Mouse (Mus musculus): ENCODE data around the gene Camta1.

Gene Camta1

GRCm38 (mm10) chr4:151732668-151733067, 129.0 kb downstream of the Camta1 start:
- no peak for DNase-seq

DNA sequence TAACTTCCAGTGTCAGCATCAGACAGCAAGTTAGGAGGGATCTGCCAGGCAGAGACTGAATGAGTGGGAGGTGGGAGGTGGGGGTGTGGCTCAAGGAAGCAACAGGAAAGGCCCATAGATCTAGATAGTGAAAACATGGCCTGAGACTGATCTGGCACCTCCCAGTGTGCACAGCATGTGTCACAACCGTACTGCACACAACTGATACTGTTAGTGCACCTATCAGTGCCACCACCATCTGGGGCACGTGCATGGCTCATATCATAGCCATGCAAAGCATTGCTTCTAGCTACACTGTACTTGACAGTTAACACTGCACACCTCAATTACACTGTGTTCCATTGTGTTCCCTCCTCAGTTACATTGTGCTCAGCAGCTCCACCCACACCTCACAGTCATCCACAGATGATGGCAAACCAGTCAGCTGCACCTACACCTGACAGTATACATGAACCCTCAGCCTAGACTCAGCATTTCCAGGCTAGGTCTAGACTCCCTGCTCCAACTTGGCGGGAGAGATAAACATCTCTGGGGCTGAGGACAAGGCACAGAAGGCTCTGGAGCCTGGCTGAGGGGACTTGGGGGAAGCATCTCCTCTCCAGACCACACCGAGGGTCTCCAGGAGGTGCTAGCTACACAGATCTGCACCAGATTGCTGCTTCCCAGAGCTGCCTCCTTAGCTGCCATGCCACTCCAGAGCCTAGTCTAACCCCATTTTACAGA, 131.5 kb downstream of the Camta1 start:
- no peak for DNase-seq

DNA sequence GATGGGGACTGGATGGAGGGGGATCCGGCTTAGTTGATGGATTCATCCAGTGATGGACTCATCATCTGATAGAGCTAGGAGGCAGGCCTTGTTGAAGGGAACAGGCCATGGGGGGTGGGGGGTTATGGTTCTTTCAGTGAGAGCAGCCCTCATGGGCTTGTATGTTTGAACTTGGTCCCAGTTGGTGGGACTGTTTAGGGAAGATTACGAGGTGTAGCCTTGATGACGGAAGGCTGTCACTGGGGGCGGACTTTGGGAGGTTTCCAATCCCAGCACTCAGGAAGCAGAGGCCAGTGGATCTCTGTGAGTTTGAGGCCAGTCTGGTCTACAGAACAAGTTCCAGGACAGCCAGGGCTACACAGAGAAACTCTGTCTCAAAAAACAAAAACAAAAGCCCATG, 132.6 kb downstream of the Camta1 start:
- DNase-seq, result no peak

GRCm38 (mm10) chr4:151728391-151729065, 133.1 kb downstream of the Camta1 start:
- DNase-seq, result no peak

DNA sequence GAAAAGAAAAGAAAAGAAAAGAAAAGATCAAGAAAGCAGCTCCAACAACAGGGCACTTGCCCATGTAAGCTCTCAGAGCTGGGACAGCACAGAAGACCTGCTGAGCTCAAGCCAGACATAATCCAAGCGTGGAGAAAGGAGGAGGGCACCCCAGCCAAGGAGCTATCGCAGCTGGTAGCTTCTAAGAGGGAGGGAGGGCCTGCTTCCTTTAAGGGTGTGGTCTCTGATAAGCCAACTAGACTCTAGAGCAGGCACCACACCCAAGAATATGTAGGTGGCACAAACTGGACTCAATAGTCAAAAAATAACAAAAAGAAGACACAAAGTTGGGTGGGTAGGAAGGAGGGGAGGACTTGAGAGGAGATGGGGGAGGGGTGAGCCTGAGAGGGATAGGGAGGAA, 135.3 kb downstream of the Camta1 start:
- no peak for DNase-seq

- no peak for DNase-seq
Observed at GRCm38 (mm10) chr4:151724897-151725296, 136.8 kb downstream of the Camta1 start.

DNA sequence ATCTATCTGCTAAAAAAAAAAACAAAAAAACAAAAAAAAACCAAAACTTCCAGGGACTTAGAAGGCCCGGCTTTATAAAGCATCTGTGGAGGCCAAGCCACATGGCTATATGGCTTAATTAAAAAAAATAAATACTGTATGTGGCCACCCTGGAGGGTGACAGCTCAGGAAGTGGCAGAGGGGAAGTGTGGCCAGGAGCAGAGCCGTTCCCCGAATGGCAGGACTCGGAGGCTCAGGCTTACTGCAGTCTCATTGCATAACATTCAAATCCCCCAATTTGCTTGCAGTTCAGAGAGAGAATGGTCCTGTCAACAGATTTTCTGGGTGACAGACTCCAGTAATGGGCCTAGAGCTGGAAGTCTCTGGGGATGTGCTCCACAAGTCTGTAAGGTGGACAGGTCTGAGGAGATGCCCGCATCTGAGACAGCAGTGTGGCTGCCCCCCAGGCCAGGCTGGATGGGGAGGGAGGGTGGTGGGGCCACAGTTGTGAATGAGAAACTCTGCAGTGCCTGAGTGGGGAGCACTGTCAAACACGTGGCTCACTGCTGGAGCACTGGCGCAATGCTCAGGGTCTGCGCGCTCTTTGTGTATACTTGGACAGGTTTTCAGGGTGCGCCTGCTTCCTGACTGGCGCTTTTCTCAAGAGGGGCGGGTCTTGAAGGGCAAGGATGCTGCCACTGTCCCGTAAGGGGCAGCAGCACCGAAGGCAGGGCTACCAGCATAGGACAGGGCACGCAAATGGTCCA, 140.8 kb downstream of the Camta1 start:
- DNase-seq, result no peak

GRCm38 (mm10) chr4:151718866-151719475, 142.7 kb downstream of the Camta1 start:
- DNase-seq, result no peak

DNA sequence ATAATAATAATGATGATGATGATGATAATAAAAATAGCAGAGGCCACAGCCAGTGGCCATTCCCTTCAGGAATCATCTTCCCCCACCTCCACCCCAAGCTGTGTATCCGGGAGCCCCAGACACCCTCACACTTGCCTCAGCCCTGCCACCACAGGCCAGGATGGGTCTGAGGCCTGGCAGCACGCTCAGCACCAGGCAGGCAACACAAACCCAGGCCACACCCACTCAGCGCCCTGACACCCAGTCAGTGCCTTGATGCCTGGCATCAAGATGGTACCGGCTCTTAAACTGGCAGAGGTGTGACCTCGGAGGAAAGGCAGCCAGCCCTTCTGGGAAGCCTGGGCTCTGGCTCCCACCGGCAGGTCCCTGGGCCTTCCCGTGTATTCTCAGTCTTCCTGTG, 143.8 kb downstream of the Camta1 start:
- no peak for DNase-seq

- DNase-seq, result no peak
Observed at GRCm38 (mm10) chr4:151713714-151714113, 148.0 kb downstream of the Camta1 start.

DNA sequence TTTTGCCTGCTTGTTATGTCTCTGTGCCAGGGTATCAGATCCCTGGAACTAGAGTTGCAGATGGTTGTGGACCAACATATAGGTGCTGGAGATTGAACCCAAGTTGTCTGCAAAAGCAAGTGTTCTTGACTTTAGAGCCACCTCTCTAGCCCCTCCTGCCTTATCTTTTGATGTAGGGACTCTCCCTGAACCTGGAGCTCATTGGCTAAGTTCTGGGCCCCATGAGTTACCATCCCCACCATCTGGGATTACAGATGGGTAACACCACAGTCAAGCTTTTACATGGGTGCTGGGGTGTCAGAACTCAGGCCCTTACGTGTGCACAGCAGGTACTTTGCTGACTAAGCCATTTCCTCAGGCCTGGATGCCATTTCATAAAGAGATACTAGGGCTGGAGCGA, 150.3 kb downstream of the Camta1 start:
- DNase-seq, result no peak

DNA sequence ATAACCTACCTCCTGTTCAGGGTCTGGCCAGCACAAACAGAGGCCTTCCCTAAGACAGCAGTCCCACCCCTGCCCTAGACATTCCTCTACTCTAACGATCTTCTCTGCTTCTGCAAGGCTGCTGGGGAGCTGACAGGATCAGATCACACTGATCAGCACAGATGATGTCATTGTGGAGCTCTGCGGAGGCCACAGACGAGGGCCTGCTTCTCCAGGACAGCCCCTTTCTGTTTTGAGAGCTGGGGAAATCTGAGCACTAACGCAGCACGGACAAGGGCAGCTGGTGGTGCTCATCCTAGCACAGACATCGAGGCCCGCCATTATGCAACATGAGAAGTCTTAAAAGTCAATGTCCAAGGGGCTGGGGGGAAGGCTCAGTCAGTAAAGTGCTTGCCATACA, 151.2 kb downstream of the Camta1 start:
- DNase-seq, result no peak

- DNase-seq, result peak; percentile 58
Observed at GRCm38 (mm10) chr4:151709269-151709668, 152.4 kb downstream of the Camta1 start.

DNA sequence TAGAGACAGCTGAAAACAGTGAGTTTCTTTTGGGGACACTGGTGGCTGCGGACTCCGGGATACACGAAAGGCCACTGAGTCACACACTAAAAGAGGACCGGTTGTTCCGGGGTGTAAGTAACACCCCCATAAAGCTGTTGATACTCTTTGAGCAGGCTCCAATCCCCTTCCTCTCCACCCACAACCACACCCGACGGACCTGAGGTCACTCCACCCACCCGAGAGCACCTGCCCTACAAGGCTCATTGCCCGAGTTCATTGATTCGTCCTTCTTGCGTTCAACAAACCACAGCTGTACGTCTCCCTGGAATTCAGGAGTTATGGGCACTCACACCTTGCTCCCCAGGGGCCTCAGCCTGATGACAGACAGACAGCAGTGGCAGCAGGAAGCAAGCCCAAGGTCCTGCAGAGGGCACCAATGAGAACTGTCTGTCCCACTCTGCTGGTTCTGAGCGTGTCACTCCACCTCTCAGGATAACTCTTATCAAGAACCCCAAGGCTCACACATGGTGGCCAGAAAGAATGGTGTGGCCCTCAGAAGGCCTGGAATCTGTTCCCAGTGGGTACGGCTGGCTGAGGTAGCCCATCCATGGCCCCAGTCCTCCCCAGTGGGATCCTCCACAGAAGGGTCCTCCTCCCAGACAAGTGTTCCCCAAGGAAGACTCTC, 158.5 kb downstream of the Camta1 start:
- DNase-seq, result no peak

- no peak for DNase-seq
Observed at GRCm38 (mm10) chr4:151702463-151702862, 159.2 kb downstream of the Camta1 start.

DNA sequence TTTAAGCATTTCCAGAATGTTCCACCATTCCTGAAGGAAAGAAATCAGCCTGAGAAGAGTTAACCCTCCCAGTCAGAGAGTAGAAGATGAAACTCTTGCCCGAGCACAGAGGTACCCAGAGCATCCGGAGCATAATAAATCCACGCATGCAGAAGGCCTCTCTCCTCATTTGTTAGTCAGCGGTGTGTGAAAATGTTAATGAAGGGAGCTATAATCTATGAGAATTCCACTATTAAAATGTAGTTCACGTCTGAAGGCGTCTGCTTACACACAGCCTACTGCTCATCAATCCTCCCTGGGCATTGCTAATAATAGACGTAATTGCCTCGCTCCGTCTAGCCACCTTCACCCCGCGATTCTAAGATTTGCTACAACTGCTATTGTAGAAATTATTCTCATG, 165.7 kb downstream of the Camta1 start:
- DNase-seq, result no peak

DNA sequence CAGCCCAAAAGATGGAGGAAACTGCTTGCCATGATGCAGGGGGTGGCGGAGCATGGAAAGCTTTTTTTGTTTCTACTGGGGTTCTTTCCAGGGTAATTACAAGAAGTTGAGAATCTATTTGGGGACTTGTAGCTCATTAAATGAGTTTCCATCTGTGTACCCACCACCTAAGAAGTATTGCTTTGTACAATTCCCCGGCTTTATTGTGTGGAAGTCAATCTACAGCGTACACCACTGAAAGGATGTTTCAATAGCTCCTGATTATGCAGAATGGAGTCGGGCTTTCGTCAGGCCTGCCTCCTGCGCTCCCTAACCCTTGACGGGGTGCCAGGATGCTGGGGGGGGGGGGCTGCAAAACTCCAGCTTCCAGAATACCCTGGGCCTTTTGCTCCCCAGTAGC, 167.1 kb downstream of the Camta1 start:
- no peak for DNase-seq

DNA sequence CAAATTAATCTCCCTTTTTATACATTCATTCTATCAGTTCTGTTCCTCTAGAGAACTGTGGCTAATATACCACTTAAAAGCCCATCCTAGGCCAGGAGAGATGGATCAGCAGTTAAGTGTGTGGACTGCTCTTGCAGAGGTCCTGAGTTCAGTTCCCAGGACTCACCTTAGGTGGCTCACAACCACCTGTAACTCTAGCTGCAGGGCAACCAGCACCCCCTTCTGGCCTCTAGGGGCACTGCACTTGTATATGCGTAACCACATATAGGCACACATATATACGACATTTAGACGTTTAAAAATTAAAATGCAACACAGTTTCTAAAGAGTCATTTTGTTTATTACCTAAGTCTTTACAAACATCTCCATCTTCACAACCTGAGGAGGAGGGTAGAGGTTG, 167.6 kb downstream of the Camta1 start:
- DNase-seq, result peak; percentile 40

DNA sequence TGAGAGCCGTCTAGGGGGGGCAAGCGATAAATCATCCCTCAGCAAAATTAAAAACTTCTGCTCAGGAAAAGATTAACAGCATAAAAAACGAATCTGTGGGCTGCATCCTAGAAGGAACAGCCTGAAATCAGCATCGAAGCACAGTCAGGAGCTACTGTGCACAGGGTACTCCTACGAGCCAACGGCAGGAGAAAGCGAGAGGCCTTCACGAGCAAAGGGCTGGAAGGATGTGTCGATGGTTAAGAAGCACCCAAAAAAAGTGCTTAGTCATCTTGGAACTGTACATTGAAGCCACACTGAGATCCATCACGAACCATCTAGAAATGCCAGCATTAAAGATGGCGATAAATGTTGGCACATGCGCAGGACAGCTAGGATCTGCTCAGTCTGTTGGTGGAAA, 171.6 kb downstream of the Camta1 start:
- DNase-seq, result no peak

DNA sequence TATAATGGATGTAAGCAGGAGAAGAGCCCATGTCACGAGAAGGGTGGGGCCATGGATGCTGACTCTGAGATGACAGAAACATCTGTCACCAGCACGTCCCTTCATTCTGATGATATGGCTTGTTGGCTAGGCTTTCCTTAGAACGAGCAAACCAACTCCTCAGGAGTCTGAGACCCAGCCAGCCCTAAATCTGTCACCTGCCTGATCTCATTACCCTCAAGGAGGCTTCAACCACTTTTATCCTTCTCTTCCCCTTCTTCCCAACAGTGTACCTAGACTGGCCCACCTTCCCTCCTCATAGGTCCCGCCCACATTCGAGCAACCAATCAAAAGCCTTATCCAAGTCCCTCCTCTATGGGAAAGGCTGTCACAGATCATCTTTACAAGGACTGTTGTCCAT, 173.5 kb downstream of the Camta1 start:
- DNase-seq, result no peak

GRCm38 (mm10) chr4:151684596-151684995, 177.1 kb downstream of the Camta1 start:
- no peak for DNase-seq

DNA sequence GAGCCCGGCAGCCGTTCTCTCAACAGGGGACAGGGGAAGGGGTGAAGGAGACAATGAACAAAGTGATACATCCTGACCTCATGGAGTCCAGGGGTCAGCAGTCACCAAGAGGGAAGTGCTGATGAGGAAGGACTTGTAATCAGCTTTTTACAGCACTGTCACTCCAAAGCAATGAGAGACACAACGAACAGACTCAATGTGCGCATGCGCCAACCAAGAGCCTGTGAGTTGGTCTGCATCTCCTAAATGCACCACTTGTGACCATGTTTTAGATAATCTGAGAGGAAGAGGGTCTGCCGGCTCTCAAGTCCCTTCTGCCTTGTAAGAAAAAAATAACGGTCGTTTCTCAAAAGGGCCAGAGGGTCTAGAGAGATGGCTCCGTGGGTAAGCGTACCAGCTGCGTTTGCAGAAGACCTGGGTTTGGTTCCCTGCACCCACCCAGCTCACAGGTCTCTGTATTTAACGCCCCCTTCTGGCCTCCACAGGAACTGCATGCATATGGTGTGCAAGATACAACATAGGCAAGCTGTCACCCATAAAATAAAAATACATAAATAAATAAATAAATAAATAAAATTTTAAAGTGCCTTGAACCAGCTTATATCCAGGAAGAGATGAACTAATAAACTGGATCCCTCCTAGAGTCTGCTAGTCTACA, 178.7 kb downstream of the Camta1 start:
- DNase-seq, result no peak

Measured in thymus, postnatal 4 days (tissue).